Mouse (Mus musculus) stomach, postnatal 0 days (tissue): ENCODE data around the gene Ccl7. TPM values are rescaled to one million over a fixed set of nuclear protein-coding genes. Genes with fewer than 3 reads are reported as not detected.

Source experiments
- ATAC-seq: fragments of 200-750 bp; cut with Nextera tagmentation; 2 replicates; pipeline ENCODE4 v1.8.0; 2017; ENCODE audit not compliant: low FRiP score, low TSS enrichment
- DNase-seq: peaks from one replicate; pipeline ENCODE4 v3.0.0-alpha.2; 2016; ENCODE audit warnings: low spot score
- H3K27ac ChIP-seq: fragments of 300-500 bp; sonication (generic); replicated peaks from 2 replicates; pipeline ENCODE4 v1.5.1; 2014; ENCODE audit warnings: mild to moderate bottlenecking, control low read depth
- H3K27me3 ChIP-seq: fragments of 300-500 bp; sonication (generic); 2 replicates; pipeline ENCODE4 v1.6.1; 2014; ENCODE audit warnings: low read length; ENCODE audit not compliant: control insufficient read depth, insufficient read depth
- H3K36me3 ChIP-seq: fragments of 300-500 bp; sonication (generic); 2 replicates; pipeline ENCODE4 v1.6.1; 2014; ENCODE audit warnings: low read length, mixed read lengths; ENCODE audit not compliant: control insufficient read depth, insufficient read depth
- H3K4me1 ChIP-seq: fragments of 300-500 bp; sonication (generic); replicated peaks from 2 replicates; pipeline ENCODE4 v1.6.1; 2014; ENCODE audit warnings: antibody characterized with exemption; ENCODE audit not compliant: control insufficient read depth, insufficient read depth
- H3K4me2 ChIP-seq: fragments of 300-500 bp; sonication (generic); replicated peaks from 2 replicates; pipeline ENCODE4 v1.6.1; 2014; ENCODE audit warnings: low read depth, mild to moderate bottlenecking, control low read depth, moderate library complexity
- H3K4me3 ChIP-seq: fragments of 300-500 bp; sonication (generic); 2 replicates; pipeline ENCODE4 v1.5.1; 2014; ENCODE audit warnings: low read depth, low read length, control low read depth
- H3K9ac ChIP-seq: fragments of 300-500 bp; sonication (generic); 2 replicates; pipeline ENCODE4 v1.6.1; 2014; ENCODE audit warnings: mild to moderate bottlenecking, low read length, control low read depth, mixed read lengths
- H3K9me3 ChIP-seq: fragments of 300-500 bp; sonication (generic); 2 replicates; pipeline ENCODE4 v1.6.1; 2016; ENCODE audit warnings: low read length; ENCODE audit not compliant: control insufficient read depth
- CTCF ChIP-seq: IDR thresholded peaks from 2 replicates; pipeline ENCODE4 v1.5.1; 2016; ENCODE audit warnings: antibody characterized with exemption, low read depth, mild to moderate bottlenecking, moderate library complexity
- EP300 ChIP-seq: optimal IDR thresholded peaks from 2 replicates; pipeline ENCODE3; 2016; ENCODE audit warnings: antibody characterized with exemption
- WGBS: fragments of 180-500 bp; shearing (Covaris S2); extraction: QIAGEN DNeasy Blood & Tissue Kit; methylation state at CpG from one replicate; pipeline ENCODE4 v1.1.7; 2014; 5-methylcytosine and 5-hydroxymethylcytosine counted together
- polyA plus RNA-seq: library from polyadenylated mRNA; unstranded; fragments of >200 nt; fragmentation: Nextera tagmentation; extraction: Ambion mirVana; gene quantifications from 2 replicates; pipeline ENCODE4 v1.2.1, GENCODE M21; 2015

The Ccl7 gene
- polyA plus RNA-seq, 1 experiment from 2014 or later = 2.7 TPM

DNA sequence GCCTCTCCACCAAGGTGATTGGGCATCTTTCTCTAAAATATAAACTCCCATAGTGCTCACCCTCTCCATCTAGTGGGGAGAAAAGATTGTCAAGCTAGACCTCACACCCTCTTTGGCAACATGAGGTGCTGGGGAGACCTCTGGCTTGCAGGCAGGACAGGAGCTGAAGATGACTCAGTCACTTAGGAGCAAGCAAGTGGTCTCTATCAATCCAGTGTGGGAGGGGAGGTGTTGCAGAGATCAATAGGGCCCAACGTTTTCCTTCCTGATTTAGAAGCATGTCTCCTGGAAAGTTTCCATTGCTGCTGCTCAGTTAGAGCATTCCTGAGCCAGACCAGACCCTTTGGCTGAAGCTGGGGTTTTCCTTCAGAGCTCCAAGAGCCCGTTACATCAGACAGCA, 7.0 kb upstream of the Ccl7 start, which contains the start of gene Gm17268:
Gene Gm17268 (minus strand): TSS at position 28 of the 400 bp plus-strand sequence.
- no peak within 1 kb of the TSS for H3K4me3 ChIP-seq
- H3K36me3 ChIP-seq = no peaks in the 10 kb centered on the region
- TF ChIP-seq CTCF (peak; percentile 57), EP300 (no peak)
- no peak for DNase-seq
- no peaks in the 10 kb centered on the region; the same call in 1 of the 2 replicates for H3K4me1 ChIP-seq
- H3K27me3 ChIP-seq = no peaks in the 10 kb centered on the region
- H3K27ac ChIP-seq = no peak within 1 kb of the TSS
- H3K4me2 ChIP-seq = no peak within 1 kb of the TSS
- no peak for ATAC-seq
- WGBS = 14% methylated on average over 2 of the region's 2 CpGs
- H3K9me3 ChIP-seq = no peaks in the 10 kb centered on the region
- H3K9ac ChIP-seq = no peak within 1 kb of the TSS

GRCm38 (mm10) chr11:82039132-82039660, 6.3 kb upstream of the Ccl7 start:
- WGBS = 63% methylated on average over 3 of the region's 3 CpGs
- no peak overlapping the region for H3K27ac ChIP-seq

GRCm38 (mm10) chr11:82041671-82042080, 3.8 kb upstream of the Ccl7 start:
- Histone ChIP-seq H3K4me2 (no peak overlapping the region), H3K4me3 (no peak overlapping the region), H3K27ac (no peak overlapping the region), H3K9me3 (no peaks in the 10 kb centered on the region), H3K27me3 (no peaks in the 10 kb centered on the region), H3K36me3 (no peaks in the 10 kb centered on the region), H3K4me1 (no peaks in the 10 kb centered on the region), H3K9ac (no peak overlapping the region)
- 77% methylated on average over 4 of the region's 4 CpGs for WGBS
- ATAC-seq (no peak), DNase-seq (no peak)
- TF ChIP-seq CTCF (no peak), EP300 (no peak)

More at GRCm38 (mm10) chr11:82039132-82039660, 6.3 kb upstream of the Ccl7 start:
- no peaks in the 10 kb centered on the region for H3K27me3 ChIP-seq
- H3K9ac ChIP-seq = no peak overlapping the region
- TF ChIP-seq CTCF (no peak), EP300 (no peak)
- H3K4me1 ChIP-seq = no peaks in the 10 kb centered on the region; the same call in 1 of the 2 replicates
- H3K4me3 ChIP-seq = no peak overlapping the region
- H3K4me2 ChIP-seq = no peak overlapping the region
- no peaks in the 10 kb centered on the region for H3K36me3 ChIP-seq
- H3K9me3 ChIP-seq = no peaks in the 10 kb centered on the region
- no peak for DNase-seq
- no peak for ATAC-seq

- Histone ChIP-seq H3K27ac (no peak overlapping the region), H3K4me3 (no peak overlapping the region), H3K4me1 (no peaks in the 10 kb centered on the region), H3K27me3 (no peaks in the 10 kb centered on the region), H3K9ac (no peak overlapping the region), H3K36me3 (no peaks in the 10 kb centered on the region), H3K9me3 (no peaks in the 10 kb centered on the region), H3K4me2 (no peak overlapping the region)
- DNase-seq = peak; percentile 35
- TF ChIP-seq EP300 (no peak), CTCF (peak; percentile 86)
- no peak for ATAC-seq
- WGBS = 42% methylated on average over 6 of the region's 6 CpGs
Observed at GRCm38 (mm10) chr11:82047746-82048415, 2.4 kb downstream of the Ccl7 start.

GRCm38 (mm10) chr11:82053849-82054248, 8.3 kb downstream of the Ccl7 start:
- H3K36me3 ChIP-seq = no peaks in the 10 kb centered on the region
- WGBS = 79% methylated on average over 7 of the region's 7 CpGs
- no peak overlapping the region for H3K4me3 ChIP-seq
- no peaks in the 10 kb centered on the region for H3K9me3 ChIP-seq
- H3K4me2 ChIP-seq = no peak overlapping the region
- H3K27me3 ChIP-seq = no peaks in the 10 kb centered on the region
- no peak overlapping the region for H3K9ac ChIP-seq
- ATAC-seq (no peak), DNase-seq (no peak)
- H3K4me1 ChIP-seq = no peaks in the 10 kb centered on the region
- TF ChIP-seq CTCF = no peak
- no peak for TF ChIP-seq EP300
- no peak overlapping the region for H3K27ac ChIP-seq

DNA sequence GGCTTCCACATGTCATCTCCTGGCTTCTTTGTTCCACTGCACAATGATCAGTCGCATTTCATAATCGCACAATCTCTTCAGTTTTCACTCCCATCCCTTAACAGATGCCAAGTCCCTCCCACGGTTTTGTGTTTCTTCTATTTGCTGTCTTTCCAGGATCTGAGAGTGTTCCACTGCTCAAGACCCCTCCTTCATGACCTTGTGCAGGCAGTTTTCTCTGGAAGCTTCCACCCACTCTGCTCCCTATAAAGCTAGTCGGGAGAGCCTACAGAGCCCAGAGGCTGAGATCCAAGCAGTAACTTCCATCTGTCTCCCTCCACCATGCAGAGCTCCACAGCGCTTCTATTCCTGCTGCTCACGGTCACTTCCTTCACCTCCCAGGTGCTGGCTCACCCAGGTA, 12.1 kb downstream of the Ccl7 start, which contains the start of gene Ccl11:
Gene Ccl11 (plus strand): TSS at position 178 of the 400 bp plus-strand sequence.
- ATAC-seq = no peak

More for the DNA sequence above, 12.1 kb downstream of the Ccl7 start, which contains the start of gene Ccl11:
- no peak within 1 kb of the TSS for H3K27ac ChIP-seq
- no peaks in the 10 kb centered on the region for H3K36me3 ChIP-seq
- DNase-seq = no peak
- TF ChIP-seq CTCF (no peak), EP300 (no peak)
- no peaks in the 10 kb centered on the region for H3K27me3 ChIP-seq
- H3K4me3 ChIP-seq = no peak within 1 kb of the TSS
- WGBS = 52% methylated on average over 6 of the region's 6 CpGs
- no peak within 1 kb of the TSS for H3K9ac ChIP-seq
- H3K4me2 ChIP-seq = no peak within 1 kb of the TSS
- H3K4me1 ChIP-seq = no peaks in the 10 kb centered on the region
- no peaks in the 10 kb centered on the region for H3K9me3 ChIP-seq
